Mouse (Mus musculus): ENCODE results near the gene Prdm11. TPM values are rescaled to one million over a fixed set of nuclear protein-coding genes. Genes with fewer than 3 reads are reported as not detected.

Prdm11 gene
- total and polyA plus RNA-seq, 2 experiments from 2014 or later: 3.5 to 14.9 TPM

GRCm38 (mm10) chr2:93007967-93008685, 37.8 kb downstream of the Prdm11 start:
- H3K4me2 ChIP-seq (ENCODE audit: low read depth, low read length): no peak overlapping the region
- H3K9ac ChIP-seq (replicated peaks; ENCODE audit: low read length): no peak overlapping the region
- H3K4me3 ChIP-seq (ENCODE audit: low read length): no peak overlapping the region
- ATAC-seq (no peak), DNase-seq (ENCODE audit: low spot score) (no peak)
- H3K36me3 ChIP-seq (ENCODE audit: insufficient read depth, low read length): peaks cover 9% of the 10 kb centered on the region
- no peak overlapping the region for H3K27ac ChIP-seq
- no peak for TF ChIP-seq CTCF (IDR thresholded peaks at IDR 0.05; ENCODE audit: low read depth)
- H3K4me1 ChIP-seq (ENCODE audit: insufficient read depth, low read length): no peaks in the 10 kb centered on the region
- no peaks in the 10 kb centered on the region for H3K9me3 ChIP-seq (ENCODE audit: low read length)
- WGBS: 86% methylated on average over 3 of the region's 3 CpGs
- H3K27me3 ChIP-seq (ENCODE audit: insufficient read depth, low read length): no peaks in the 10 kb centered on the region

- TF ChIP-seq CTCF (IDR thresholded peaks at IDR 0.05; ENCODE audit: low read depth): no peak
- H3K36me3 ChIP-seq (ENCODE audit: insufficient read depth, low read length): peaks cover 11% of the 10 kb centered on the region
- H3K27ac ChIP-seq: no peak overlapping the region
- ATAC-seq (no peak), DNase-seq (ENCODE audit: low spot score) (no peak)
- H3K27me3 ChIP-seq (ENCODE audit: insufficient read depth, low read length): no peaks in the 10 kb centered on the region
- no peaks in the 10 kb centered on the region for H3K9me3 ChIP-seq (ENCODE audit: low read length)
- H3K4me3 ChIP-seq (ENCODE audit: low read length): no peak overlapping the region
- no peaks in the 10 kb centered on the region; the same call in 1 of the 2 replicates for H3K4me1 ChIP-seq (ENCODE audit: insufficient read depth, low read length)
- WGBS: 52% methylated on average over 4 of the region's 4 CpGs
- no peak overlapping the region for H3K4me2 ChIP-seq (ENCODE audit: low read depth, low read length)
- H3K9ac ChIP-seq (replicated peaks; ENCODE audit: low read length): no peak overlapping the region
Observed at GRCm38 (mm10) chr2:93005028-93005427, 40.9 kb downstream of the Prdm11 start.

- Histone ChIP-seq H3K27me3 (ENCODE audit: insufficient read depth, low read length) (no peaks in the 10 kb centered on the region), H3K9ac (replicated peaks; ENCODE audit: low read length) (no peak overlapping the region), H3K4me1 (ENCODE audit: insufficient read depth, low read length) (peaks cover 10% of the 10 kb centered on the region), H3K9me3 (ENCODE audit: low read length) (peaks cover 4% of the 10 kb centered on the region; the same call in 1 of the 2 replicates), H3K4me3 (ENCODE audit: low read length) (no peak overlapping the region), H3K36me3 (ENCODE audit: insufficient read depth, low read length) (peaks cover 10% of the 10 kb centered on the region), H3K27ac (no peak overlapping the region), H3K4me2 (ENCODE audit: low read depth, low read length) (no peak overlapping the region)
- 93% methylated on average over 5 of the region's 5 CpGs for WGBS
- DNase-seq (ENCODE audit: low spot score) (no peak), ATAC-seq (no peak)
- TF ChIP-seq CTCF (IDR thresholded peaks at IDR 0.05; ENCODE audit: low read depth): no peak
Observed at GRCm38 (mm10) chr2:92991976-92992375, 54.0 kb downstream of the Prdm11 start.

GRCm38 (mm10) chr2:92989593-92989992, 56.4 kb downstream of the Prdm11 start:
- H3K27me3 ChIP-seq (ENCODE audit: insufficient read depth, low read length): no peaks in the 10 kb centered on the region
- H3K9me3 ChIP-seq (ENCODE audit: low read length): no peaks in the 10 kb centered on the region
- no peak for TF ChIP-seq CTCF (IDR thresholded peaks at IDR 0.05; ENCODE audit: low read depth)
- WGBS: 85% methylated on average over 9 of the region's 9 CpGs
- H3K9ac ChIP-seq (replicated peaks; ENCODE audit: low read length): no peak overlapping the region
- ATAC-seq (no peak), DNase-seq (ENCODE audit: low spot score) (no peak)
- no peak overlapping the region for H3K4me2 ChIP-seq (ENCODE audit: low read depth, low read length)
- no peak overlapping the region for H3K4me3 ChIP-seq (ENCODE audit: low read length)
- H3K36me3 ChIP-seq (ENCODE audit: insufficient read depth, low read length): peaks cover 15% of the 10 kb centered on the region
- H3K27ac ChIP-seq: no peak overlapping the region
- peaks cover 10% of the 10 kb centered on the region for H3K4me1 ChIP-seq (ENCODE audit: insufficient read depth, low read length)

GRCm38 (mm10) chr2:92987901-92988631, 57.9 kb downstream of the Prdm11 start:
- peak overlapping the region; percentile 52; the same call in 1 of the 2 replicates for H3K27ac ChIP-seq
- H3K27me3 ChIP-seq (ENCODE audit: insufficient read depth, low read length): no peaks in the 10 kb centered on the region
- peak; percentile 59 for TF ChIP-seq CTCF (IDR thresholded peaks at IDR 0.05; ENCODE audit: low read depth)
- ATAC-seq (peak; percentile 92), DNase-seq (ENCODE audit: low spot score) (peak; percentile 79)
- no peaks in the 10 kb centered on the region for H3K9me3 ChIP-seq (ENCODE audit: low read length)
- no peak overlapping the region for H3K4me3 ChIP-seq (ENCODE audit: low read length)
- 15% methylated on average over 19 of the region's 19 CpGs for WGBS
- H3K36me3 ChIP-seq (ENCODE audit: insufficient read depth, low read length): peaks cover 15% of the 10 kb centered on the region
- H3K9ac ChIP-seq (replicated peaks; ENCODE audit: low read length): 0 out of 2 replicates have a peak overlapping the region, but pooled peaks have one; percentile 24
- H3K4me2 ChIP-seq (ENCODE audit: low read depth, low read length): peak overlapping the region; percentile 37; the same call in 1 of the 2 replicates
- peaks cover 10% of the 10 kb centered on the region for H3K4me1 ChIP-seq (ENCODE audit: insufficient read depth, low read length)

DNA sequence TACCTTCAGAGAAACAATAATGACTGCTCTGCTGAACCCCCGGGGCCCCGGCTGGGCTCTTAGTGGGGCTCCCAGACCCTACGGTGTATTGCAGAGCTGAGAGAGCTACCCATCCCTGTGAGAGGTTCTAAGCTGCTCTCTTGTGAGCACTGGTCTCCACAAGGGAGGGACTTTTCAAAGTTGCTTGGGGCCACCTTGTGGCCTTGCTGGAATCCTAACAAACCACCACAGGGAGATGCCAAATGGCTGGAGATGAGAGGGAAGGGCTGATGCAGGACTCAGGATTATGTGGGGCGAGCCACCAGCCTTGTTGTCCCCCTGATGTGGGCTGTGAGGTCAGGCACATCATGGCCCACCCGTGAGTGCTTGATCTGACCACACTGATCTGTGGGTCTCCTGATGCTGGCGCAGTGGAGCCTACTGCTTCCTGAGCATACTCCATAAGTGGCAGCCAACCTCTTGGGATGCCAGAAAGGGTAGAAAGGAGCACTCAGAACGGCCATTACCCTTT, 58.8 kb downstream of the Prdm11 start:
- Histone ChIP-seq H3K4me1 (ENCODE audit: insufficient read depth, low read length) (peaks cover 10% of the 10 kb centered on the region), H3K9ac (replicated peaks; ENCODE audit: low read length) (no peak overlapping the region), H3K4me3 (ENCODE audit: low read length) (no peak overlapping the region), H3K9me3 (ENCODE audit: low read length) (no peaks in the 10 kb centered on the region), H3K27me3 (ENCODE audit: insufficient read depth, low read length) (no peaks in the 10 kb centered on the region), H3K27ac (peak overlapping the region; percentile 52; the same call in 1 of the 2 replicates), H3K4me2 (ENCODE audit: low read depth, low read length) (no peak overlapping the region), H3K36me3 (ENCODE audit: insufficient read depth, low read length) (peaks cover 8% of the 10 kb centered on the region)
- DNase-seq (ENCODE audit: low spot score): peak; percentile 15
- TF ChIP-seq CTCF (IDR thresholded peaks at IDR 0.05; ENCODE audit: low read depth): peak; percentile 32; the same call in 1 of the 2 replicates
- ATAC-seq: no peak
- whole genome bisulfite sequencing: 89% methylated on average over 7 of the region's 7 CpGs

All from hindbrain, postnatal 0 days (tissue).